Mouse (Mus musculus) small intestine, adult 2 months (tissue): Measurements from ENCODE around the gene Fbxw2.

Experiments
- CTCF ChIP-seq: fragments of 200-500 bp; IDR thresholded peaks from 2 replicates; pipeline ENCODE4 v1.5.1; 2012; ENCODE audit warnings: low read depth, mild to moderate bottlenecking, control low read depth, inconsistent platforms, low read length, moderate library complexity, mixed read lengths; ENCODE audit not compliant: insufficient replicate concordance, insufficient read length; ENCODE audit errors: extremely low read depth
- POLR2A ChIP-seq: fragments of 200-500 bp; IDR thresholded peaks from 2 replicates; pipeline ENCODE4 v1.6.1; 2012; ENCODE audit warnings: low read depth, mild to moderate bottlenecking, control low read depth, inconsistent platforms, low read length, moderate library complexity

DNA sequence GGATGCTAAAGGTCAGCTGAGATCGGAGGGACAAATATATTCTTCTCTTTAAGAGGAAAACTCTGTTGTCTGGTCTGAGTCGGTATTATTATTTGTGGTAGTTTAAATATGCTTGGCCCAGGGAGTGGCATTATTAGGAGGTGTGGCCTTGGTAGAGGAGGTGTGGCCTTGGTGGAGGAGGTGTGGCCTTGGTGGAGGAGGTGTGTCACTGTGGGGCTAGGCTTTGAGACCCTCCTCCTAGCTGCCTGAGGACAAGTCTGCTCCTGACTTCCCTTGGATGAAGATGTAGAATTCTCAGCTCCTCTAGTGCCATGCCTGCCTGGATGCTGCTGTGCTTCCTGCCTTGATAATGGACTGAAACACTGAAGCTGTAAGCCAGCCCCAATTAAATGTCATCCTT, 31.6 kb downstream of the Fbxw2 start:
- TF ChIP-seq POLR2A (no peak), CTCF (no peak)
